Mouse (Mus musculus): ENCODE results near the gene Dock2.

The Dock2 gene

DNA sequence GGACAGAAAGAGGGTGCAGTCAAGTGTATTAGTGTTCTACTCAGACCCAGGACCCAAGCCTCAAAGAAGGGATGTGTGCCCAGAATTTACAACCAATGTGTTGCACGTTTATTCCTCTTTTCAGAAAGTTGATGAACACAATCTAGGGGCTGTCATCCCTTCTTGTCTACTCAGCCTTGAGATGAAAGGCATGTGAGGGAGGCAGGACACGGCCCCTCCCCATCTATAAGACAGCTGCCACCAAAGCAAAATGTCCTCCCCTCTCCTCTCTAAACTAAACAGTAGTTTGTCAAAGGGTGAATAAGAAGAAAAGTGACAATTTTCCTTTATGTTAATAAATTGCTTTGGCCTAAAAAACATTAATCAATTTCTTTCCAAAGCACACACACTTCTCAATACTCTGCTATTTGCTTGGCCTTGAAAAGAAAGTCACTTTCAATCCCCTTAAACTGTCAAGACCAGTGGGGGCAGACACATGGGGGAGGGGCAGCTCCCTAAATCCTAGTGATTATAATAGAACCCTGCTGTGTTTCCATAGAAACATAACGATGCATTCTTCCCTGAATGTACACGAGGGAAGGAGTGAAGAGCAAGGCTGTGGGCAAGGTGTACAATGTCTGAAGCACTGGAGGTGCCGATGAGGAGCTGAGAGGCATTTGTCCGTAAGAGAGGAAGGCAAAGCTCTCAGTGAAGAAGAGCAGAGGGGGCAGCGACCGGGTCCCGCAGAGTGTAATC lies 367.6 kb downstream of the Dock2 start:
- no peak for DNase-seq

GRCm38 (mm10) chr11:34406850-34407249 lies 376.8 kb downstream of the Dock2 start:
- DNase-seq = no peak

DNA sequence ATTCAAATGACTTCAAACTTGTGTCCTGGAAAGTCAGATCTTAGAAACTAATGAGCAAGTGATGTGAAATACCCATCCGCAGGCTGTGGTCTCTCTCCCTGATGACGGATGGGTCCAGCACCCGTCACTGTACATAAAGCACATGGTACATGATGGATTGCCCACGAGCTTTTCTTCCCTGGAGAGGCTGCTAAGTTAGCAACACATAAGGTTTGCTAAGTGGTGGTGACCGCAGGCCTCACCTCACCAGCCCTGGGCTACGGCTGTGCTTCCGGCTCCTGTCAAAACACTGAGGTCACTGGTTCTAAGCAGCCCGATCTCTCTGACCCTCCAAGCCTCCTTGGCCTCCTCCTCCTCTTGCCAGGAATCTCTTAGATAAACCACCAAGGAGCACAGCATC lies 377.4 kb downstream of the Dock2 start:
- DNase-seq = no peak

- DNase-seq = no peak
These were observed 378.4 kb downstream of the Dock2 start for GRCm38 (mm10) chr11:34405311-34405710.

DNA sequence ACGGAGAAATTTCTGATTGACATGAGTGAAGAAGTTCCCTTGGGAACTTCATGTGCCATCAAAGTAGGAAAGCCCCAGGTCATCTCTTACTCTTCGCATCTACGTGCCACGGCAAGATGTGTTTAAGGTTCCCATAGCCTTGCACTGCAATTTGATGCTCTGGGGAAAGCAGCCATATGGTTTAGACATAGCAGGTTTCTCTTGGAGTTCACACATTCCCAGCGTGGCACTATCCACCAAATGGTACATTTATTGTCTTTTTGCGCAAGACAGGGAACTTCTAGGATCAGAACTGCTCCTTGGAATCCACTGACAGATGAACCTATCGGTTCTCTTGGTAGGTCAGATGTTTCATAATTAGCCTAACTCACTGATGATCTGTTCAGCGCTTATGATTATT lies 382.3 kb downstream of the Dock2 start:
- no peak for DNase-seq

DNA sequence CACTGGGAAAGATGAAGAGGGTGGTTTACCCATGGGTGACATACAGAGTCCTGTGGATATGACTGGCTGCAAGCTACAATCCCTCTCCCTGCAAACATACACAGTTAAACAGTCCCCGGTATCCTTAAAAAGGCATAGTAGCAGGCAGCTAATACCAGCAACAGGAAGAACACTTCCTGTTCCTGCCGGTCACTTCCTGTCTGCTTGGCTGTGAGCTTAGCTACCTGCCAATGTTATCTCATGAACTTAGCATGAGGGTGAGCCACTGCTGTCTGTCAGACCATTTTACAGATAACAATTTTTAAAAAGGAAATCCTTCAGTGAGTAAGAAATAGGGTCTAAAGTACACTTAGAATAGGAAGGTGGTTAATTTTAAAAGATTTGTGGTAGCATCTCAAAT lies 385.1 kb downstream of the Dock2 start:
- no peak for DNase-seq

GRCm38 (mm10) chr11:34397661-34398060 lies 386.0 kb downstream of the Dock2 start:
- DNase-seq = no peak

DNA sequence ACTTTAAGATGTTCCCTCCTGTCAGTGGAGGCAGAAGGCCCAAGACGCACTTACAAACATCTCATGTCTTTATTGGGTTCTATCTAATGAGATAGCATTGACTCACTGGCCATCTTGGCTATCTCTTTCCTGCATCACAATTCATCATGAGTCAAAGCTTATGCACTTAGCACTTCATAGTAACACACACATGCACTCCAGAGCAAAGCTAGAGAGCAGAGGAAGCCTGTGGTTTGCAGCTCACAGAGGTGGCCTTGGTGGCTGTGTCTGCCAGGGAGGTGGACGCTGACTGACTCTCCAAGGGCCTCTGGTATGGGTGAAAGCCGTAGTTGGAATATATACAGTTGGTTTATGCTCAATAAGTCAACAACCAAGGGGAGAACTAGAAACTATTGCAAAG lies 387.9 kb downstream of the Dock2 start:
- no peak for DNase-seq

DNA sequence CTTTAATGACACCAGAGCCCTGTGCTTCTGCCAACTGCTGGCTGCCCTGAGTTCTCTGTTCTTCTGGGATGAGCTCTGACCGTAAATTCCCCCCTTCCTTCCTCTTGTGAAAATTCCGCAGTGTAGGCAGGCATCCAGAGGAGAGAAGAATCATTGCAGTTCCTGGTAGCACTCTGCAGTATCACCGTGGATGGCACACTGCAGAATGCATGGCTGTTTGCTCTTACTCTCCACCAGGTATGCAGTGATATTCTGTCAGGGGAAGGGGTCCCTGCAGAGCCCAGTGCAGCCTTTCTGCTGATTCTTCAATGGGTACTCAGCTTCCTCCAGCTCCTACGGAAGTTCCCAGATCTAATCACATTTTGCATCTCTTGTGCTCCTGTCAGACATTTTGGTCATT lies 391.6 kb downstream of the Dock2 start:
- no peak for DNase-seq

GRCm38 (mm10) chr11:34389261-34390116 lies 394.2 kb downstream of the Dock2 start:
- peak; percentile 6 for DNase-seq

- DNase-seq = no peak
These were observed 398.5 kb downstream of the Dock2 start for GRCm38 (mm10) chr11:34385001-34385688.

GRCm38 (mm10) chr11:34384178-34384577 lies 399.5 kb downstream of the Dock2 start:
- DNase-seq = no peak

GRCm38 (mm10) chr11:34383501-34383900 lies 400.2 kb downstream of the Dock2 start:
- DNase-seq = no peak

DNA sequence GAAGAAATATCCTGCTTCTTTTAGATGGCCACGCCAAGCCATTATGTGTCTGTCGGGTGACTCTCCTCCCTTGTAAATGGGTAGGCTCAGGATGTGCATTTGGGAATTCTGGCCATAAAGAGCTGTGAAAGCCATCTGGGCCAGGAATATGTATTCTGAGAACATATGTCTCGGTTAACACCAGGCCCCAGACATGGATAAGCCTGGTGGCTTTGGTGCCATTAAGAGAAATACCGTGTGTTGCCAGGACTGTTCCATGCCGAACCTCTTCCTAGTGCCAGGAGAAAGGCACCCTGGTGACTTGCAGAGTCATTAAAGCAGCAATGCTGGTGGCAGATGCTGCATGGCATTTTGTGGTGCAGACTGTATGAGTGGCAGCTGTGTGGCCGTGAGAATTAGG lies 406.0 kb downstream of the Dock2 start:
- DNase-seq = no peak

GRCm38 (mm10) chr11:34375557-34375956 lies 408.1 kb downstream of the Dock2 start:
- no peak for DNase-seq

GRCm38 (mm10) chr11:34372224-34372623 lies 411.5 kb downstream of the Dock2 start:
- DNase-seq = no peak

- DNase-seq = no peak
These were observed 427.6 kb downstream of the Dock2 start for GRCm38 (mm10) chr11:34356109-34356508.

DNA sequence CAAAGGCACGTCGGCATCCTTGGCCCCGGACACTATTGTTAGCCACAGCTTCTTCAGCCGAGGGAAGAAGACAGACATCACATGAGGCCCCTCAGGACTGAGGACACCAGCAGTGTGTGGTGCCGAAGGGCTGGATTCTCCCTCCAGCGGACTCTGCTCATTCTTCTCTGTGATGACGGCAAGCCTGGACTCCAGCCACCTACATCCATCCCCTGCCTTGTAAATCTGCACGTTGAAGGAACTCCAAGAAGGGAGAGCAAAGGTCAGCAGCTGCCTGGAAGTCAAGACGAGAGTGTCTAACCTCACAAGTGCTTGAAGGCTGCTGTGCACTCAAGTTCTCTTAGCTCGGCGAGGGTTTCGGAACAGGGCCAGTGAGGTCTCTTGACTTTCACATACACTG lies 428.3 kb downstream of the Dock2 start:
- no peak for DNase-seq

- no peak for DNase-seq
These were observed 434.1 kb downstream of the Dock2 start for GRCm38 (mm10) chr11:34349453-34350056.

DNA sequence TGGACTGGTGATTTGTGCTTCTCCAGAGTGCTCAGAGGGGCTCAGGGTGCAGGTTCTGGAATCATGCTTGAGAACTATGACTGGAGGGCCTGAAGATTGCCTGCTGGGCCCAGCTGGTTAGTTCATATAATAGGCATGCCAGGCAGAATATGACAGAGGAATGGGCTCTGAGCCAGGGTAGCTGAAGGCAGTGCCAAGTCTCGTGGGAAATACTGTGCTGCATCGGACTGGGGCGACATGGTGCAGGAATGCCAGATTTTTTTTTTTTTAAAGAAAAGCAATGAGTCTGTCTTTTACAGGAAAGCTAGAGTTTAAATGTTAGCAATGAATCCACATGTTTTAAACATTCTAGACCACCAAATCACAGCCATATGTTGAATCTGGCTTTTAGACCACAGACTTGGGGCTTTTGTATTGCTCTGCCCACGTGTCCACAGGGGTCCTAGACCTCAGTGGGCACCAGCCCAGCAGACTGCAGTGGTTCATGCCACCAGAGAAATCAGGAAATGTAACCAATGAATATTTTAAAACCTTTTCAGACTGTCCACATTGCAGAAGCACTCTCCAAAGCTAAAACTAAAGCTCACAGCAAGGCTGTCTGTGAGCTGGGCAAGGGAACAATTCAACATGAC lies 435.3 kb downstream of the Dock2 start:
- no peak for DNase-seq

DNA sequence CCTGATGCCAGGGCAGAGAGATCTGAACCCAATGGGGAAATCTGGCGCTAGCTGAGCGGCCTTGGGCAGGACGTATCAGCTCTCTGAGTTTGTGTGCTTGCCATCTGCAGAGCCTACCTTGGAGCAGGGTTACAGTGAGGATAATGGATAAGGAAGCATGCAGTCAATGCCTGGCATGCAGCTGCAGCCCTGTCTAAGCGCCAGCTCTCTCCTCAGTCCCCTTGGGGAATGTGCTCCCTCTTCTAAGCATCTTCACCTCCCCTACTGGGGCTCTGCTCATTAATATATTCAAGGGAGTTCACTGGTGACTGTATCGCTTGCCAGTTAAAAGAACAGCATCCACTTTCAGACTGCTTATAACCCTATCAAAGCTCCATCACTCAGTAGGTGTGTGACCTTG lies 439.4 kb downstream of the Dock2 start:
- no peak for DNase-seq

DNA sequence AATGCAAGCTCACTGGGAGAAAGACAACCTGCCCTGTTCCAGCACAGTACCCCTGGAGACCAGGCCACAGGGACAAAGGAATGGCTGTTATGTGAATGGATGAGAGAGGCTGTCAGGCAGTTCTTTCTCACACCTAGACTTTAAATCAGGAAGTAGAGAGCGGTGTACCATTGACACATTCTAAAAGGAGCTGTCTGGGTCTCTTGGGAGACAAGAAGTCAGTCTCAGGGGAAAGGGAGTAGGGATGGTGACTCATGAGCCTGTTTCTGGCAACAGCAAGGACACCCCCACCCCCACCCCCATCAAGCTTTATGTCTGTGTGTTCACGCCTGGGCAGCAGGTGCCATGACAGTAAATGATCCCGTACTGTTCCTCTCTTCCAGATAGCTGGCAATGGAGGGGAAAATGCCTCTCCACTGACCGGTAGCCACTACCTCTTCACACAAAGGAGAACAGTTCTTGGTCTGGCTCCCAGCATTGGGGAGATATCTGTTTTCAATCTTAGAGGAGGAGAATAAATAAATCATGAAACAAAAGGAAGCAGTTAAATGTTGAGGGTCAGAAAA lies 439.9 kb downstream of the Dock2 start:
- no peak for DNase-seq
